Mouse (Mus musculus) frontal cortex, adult 2 months (tissue): ENCODE data around the gene Cald1. TPM values are rescaled to one million over a fixed set of nuclear protein-coding genes. Genes with fewer than 3 reads are reported as not detected.

ENCODE experiments used
- DNase-seq, 2 experiments: peaks; one replicate each; pipeline ENCODE4 v3.0.0; 2022; ENCODE audit warnings: low spot score in 1 of 2; ENCODE audit errors: extremely low spot score in 1 of 2
- polyA plus RNA-seq: library from polyadenylated mRNA; depleted of rRNA; stranded (reverse); fragments of >200 nt; gene quantifications from 2 replicates; pipeline ENCODE4 v1.2.3, GENCODE M21; 2012

The Cald1 gene
- polyA plus RNA-seq, 1 experiment = 31.0 TPM

DNA sequence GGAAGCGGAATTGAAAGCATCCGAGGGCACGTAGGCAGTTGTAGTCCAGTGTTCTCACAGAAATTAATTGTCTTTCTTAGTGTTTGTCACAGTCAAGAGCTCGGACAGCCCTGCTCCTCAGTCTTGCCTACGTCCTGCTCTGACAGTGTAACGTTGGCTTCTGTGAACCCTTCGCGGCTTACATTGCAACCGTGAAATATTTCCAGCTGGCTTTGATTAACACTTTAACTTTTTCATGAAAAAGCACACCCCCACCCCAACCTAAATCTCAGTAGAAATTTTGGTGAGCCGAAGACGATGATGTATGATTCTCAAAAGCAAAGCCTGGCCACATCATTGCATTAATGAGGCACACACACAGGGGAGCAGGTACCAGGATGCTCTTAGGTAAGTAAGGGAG, 150.3 kb downstream of the Cald1 start:
- no peak for DNase-seq

DNA sequence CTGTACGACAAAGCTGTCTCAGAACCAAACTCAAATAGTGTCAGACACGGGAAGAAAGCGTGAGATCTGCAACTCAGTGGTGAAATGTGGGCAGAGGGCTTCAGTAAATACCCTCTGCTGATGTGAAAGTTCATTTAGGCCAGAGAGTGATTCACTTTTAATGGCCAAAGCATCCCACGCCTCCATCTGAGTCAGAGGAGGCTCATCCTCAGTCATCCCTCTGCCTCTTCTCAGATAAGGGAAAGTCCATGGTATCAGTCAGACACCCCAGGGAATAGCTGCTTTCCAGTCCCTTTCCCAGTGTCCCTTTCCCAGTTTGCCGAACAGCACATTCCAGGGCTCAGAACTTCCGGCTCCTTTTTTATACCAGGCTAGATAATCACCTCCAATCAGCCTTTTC, 151.2 kb downstream of the Cald1 start:
- DNase-seq = no peak

GRCm38 (mm10) chr6:34750487-34751120, 152.3 kb downstream of the Cald1 start:
- DNase-seq = no peak

DNA sequence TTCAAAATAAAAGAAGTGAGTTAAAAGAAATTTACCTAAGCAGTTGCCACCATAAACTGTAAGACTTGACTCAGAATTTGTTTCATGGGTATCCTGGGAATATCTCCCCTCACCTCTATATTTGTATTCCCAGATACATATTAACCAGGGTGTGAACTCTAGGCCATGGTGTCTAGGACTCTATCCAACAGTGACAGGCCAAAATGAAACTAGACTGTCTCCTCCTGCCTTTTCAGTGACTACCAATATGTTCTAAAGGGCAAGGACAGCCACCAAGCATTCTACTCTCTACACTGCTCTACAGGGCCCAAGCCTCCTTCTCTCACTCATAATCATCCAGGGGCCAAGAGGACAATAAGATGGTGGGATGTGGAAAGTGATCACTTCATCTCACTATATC, 153.3 kb downstream of the Cald1 start:
- DNase-seq = no peak

GRCm38 (mm10) chr6:34754448-34754847, 156.1 kb downstream of the Cald1 start:
- peak; percentile 47 to 84 for DNase-seq

GRCm38 (mm10) chr6:34758340-34758739, 160.0 kb downstream of the Cald1 start:
- DNase-seq = no peak

DNA sequence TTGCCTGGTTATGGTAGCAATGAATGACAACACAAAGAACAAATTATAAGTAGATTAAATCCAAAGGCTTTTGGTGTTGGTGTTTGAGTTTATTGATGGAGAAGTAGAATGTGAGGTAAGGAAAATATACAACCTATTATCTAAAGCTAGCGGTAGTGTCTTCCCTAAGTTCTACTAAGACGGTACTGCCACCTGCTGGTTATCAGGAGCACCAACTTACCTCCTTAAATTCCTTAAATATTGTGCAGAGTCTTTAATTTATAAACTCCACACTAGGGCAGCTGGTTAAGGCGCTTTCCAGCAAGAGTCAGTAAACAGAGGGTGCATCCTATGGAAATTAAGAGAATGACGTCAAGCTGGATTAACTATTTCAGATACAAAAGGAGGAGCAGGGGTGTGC, 161.7 kb downstream of the Cald1 start:
- DNase-seq = peak in 1 of 2 experiments; percentile 73

- no peak for DNase-seq
These were observed 167.4 kb downstream of the Cald1 start for GRCm38 (mm10) chr6:34765721-34766120.

DNA sequence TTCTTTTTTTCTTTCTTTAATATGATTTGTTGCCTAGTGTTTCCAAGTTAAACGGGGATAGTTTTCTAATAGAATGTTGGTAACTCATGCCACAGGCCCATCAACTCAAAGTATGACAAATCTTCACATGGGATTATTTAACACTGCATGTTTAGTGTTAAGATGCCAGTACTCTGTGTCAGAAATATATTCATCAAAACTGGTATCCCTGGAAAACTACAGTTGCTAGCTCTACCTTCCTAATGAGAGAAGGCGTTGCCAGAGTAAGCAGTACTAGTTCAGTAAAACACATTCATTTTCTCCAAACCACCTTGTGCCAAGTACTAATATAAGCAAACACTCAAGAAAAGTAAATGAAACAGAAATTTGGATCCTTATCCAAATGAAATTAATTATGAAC, 171.7 kb downstream of the Cald1 start:
- no peak for DNase-seq

DNA sequence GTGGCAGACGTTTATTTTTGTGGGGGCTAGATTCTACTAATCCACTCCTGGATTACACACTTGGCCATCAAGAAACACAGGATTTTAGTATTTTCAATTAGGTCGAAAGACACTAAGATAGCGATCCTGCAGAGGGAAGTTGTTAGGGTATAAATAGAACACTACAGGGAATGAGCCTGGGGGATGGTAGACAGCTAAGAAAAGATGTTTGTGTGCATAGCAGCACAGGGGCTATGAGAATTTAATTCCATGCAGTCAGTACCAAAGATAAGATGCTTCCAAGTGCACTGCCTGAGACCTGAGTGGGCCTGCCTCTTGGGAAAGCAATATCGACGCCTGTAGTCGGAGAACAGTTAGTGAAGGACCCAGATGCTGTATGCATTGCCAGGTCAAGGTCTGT, 172.2 kb downstream of the Cald1 start:
- DNase-seq = no peak

- no peak for DNase-seq
These were observed 178.1 kb downstream of the Cald1 start for GRCm38 (mm10) chr6:34776396-34776795.

- DNase-seq = no peak
These were observed 178.8 kb downstream of the Cald1 start for GRCm38 (mm10) chr6:34777094-34777493.

DNA sequence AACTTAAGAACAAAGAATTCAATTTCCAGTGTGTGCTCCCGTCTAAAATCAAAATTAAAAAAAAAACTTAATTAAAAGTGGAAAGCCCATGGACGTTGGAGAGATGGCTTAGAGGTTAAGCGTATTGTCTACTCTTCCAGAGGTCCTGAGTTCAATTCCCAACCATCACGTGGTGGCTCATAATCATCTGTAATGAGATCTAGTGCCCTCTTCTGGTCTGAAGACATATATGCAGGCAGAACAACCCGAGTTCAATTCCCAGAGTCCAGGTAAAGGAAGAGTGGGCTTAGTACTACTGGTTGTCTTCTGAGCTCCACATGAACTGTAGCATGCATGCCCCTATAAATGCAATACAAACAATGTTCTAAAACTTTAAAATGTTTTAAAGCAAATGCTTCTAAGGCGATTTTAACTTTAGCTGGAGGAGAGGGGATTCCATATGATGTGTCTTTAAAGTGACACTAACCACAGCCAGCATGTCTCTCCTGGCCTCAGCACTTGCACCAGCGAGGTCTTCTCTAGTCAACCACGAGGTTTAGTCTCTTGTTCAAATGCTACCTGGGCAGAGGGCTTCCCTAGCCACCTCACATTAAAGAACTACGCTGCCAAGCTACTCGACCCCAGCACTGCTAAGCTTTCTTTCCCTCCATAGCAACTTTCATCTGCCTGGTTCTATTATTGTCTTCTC, 179.8 kb downstream of the Cald1 start:
- no peak for DNase-seq

DNA sequence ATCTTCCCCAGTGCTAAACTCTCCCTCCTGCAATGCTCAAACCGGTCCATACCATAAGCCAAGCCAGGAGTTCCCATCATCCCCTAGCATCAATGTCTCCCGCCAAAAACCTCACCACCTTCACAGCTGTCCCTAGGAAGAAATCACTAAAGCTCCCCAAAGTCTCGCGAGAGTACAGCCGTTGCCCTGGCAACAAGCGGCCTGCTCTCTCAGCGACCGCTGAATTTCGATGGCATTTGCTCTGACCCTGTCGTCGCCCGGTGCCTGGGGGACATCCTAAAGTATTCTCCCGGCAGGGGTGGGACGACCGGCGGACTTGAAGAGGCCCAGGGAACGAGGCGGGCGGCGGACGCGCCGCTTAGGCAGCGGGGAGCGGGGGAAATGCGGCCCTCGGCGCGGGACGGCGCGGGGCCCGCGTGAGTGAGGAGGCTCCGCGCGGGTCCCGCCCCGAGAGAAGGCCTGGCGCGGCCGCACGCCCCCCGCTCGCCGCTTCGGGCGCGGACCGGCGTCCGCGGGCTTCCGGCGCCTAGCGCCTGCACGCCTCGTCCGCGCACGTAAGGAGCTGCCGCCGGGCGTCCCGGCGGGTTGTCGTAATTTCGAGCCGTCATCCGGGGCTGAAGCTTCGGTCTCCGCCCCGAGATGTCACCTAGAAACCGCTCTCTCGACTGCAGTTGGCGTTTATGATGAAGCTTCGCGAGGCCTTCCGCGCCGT, 182.1 kb downstream of the Cald1 start, which contains the start of gene Agbl3:
Gene Agbl3 (plus strand): TSS at position 202 of the 712 bp plus-strand sequence.
- DNase-seq = peak; percentile 87 to 92

DNA sequence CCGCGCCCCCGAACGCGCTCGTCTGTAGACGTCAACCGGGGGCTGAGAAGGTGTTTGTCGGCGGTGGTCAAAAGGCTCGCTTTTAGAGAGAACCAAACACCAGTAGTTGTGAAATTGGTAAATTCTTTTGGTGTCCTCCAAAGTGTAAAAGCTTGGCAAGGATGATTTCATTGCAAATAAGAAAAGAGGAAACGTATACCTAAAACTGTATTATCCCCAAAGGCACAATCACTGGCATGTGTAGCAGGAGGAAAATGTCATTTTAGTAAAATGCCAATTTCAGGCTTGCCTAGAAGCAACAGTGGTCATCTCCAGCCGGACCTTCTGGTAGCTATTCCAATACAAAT, 182.6 kb downstream of the Cald1 start:
- DNase-seq = no peak

GRCm38 (mm10) chr6:34782493-34782892, 184.2 kb downstream of the Cald1 start:
- DNase-seq = no peak

- DNase-seq = no peak
These were observed 198.6 kb downstream of the Cald1 start for GRCm38 (mm10) chr6:34796881-34797280.

GRCm38 (mm10) chr6:34797887-34798286, 199.6 kb downstream of the Cald1 start:
- no peak for DNase-seq

- DNase-seq = no peak
These were observed 207.3 kb downstream of the Cald1 start for GRCm38 (mm10) chr6:34805582-34805981.

- DNase-seq = no peak
These were observed 212.4 kb downstream of the Cald1 start for GRCm38 (mm10) chr6:34810651-34811050.

DNA sequence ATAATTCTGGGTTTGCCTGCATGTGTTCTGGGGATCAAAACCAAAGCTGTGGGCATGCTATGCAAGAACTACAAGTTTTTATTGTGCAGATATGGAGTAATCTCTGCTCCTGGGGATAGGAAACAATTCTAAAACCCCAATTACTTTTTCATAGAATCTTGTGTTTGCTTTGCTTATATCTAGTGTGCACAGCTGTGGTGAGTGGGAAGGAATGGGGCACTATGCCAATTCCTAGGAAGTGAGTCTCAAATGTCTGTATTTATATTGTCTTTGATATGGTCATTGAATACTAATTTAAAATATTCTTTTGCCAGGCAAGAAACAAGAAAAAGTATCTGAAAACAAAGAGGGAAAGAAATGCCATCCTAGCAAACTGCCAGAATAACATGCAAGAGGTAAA, 226.1 kb downstream of the Cald1 start:
- peak in 1 of 2 experiments; percentile 48 for DNase-seq
